In genomic region chr1:136161333-136161921, GRCm38 (mm10) we compare ENCODE assay signal across 27 mouse cellular contexts. TPM values are rescaled to one million over a fixed set of nuclear protein-coding genes. Genes with fewer than 3 reads are reported as not detected.
DNase-seq lines count a peak whose midpoint lies in the region; ATAC-seq and TF ChIP-seq lines count a peak whose summit lies in the region.
"Had no signal": no experiment of that assay in that cellular context is flagged by ENCODE, and none has a peak within 500 bp of the region (broad histone marks: within the 10 kb centered on the region; RNA-seq: fewer than 3 reads in every experiment).

No protein-coding gene starts in this region.

- in situ Hi-C loops in CH12.LX (cut with MboI; ENCODE audit: low pct_ligation_motif_present, low pct_unique_long_range_greater_than_20kb, low sequenced_read_pairs): loop anchor here (5.0 kb wide), 1 partner anchor 34 kb away; no protein-coding TSS in a partner anchor

- no peaks in the 10 kb centered on the region for H3K27me3 ChIP-seq in hindbrain, embryonic 14.5 days (ENCODE audit: control insufficient read depth, insufficient read depth, low read length)
- no peaks in the 10 kb centered on the region for H3K27me3 ChIP-seq in hindbrain, embryonic 13.5 days
- H3K27me3 ChIP-seq in CH12.LX (replicated peaks): no peaks in the 10 kb centered on the region
- H3K27me3 ChIP-seq in embryonic facial prominence, embryonic 10.5 days (replicated peaks; ENCODE audit: low read depth, poor library complexity, severe bottlenecking): no peaks in the 10 kb centered on the region
- H3K27me3 ChIP-seq in intestine, embryonic 16.5 days (replicated peaks; ENCODE audit: control insufficient read depth, insufficient read depth, low read length): no peaks in the 10 kb centered on the region
- H3K27me3 ChIP-seq in forebrain, embryonic 13.5 days: no peaks in the 10 kb centered on the region
- H3K27me3 ChIP-seq: Patski had no signal

- TF ChIP-seq CTCF in CH12.LX (conservative IDR thresholded peaks at IDR 0.05 in 1 of 2, IDR thresholded peaks at IDR 0.05 in 1 of 2; ENCODE audit: low read depth in 2 of 2, low read length in 2 of 2): no peak

- H3K36me3 ChIP-seq in hindbrain, embryonic 14.5 days (replicated peaks; ENCODE audit: control insufficient read depth, insufficient read depth): peaks cover 97% of the 10 kb centered on the region
- peaks cover 97% of the 10 kb centered on the region for H3K36me3 ChIP-seq in hindbrain, embryonic 13.5 days
- peaks cover 75 to 83% of the 10 kb centered on the region in 2 experiments for H3K36me3 ChIP-seq in CH12.LX (replicated peaks in 1 of 2; ENCODE audit: control insufficient read depth in 1 of 2, insufficient read depth in 1 of 2, low read length in 1 of 2)
- H3K36me3 ChIP-seq in embryonic facial prominence, embryonic 10.5 days (replicated peaks): peaks cover 94% of the 10 kb centered on the region
- H3K36me3 ChIP-seq in intestine, embryonic 16.5 days (ENCODE audit: control insufficient read depth, insufficient read depth, low read length): peaks cover 4% of the 10 kb centered on the region; the same call in 1 of the 2 replicates
- H3K36me3 ChIP-seq in forebrain, embryonic 13.5 days (ENCODE audit: poor library complexity, severe bottlenecking): peaks cover 98% of the 10 kb centered on the region

- H3K79me2 ChIP-seq in CH12.LX (replicated peaks; ENCODE audit: control insufficient read depth, extremely low read depth, insufficient read depth, poor library complexity, severe bottlenecking): no peaks in the 10 kb centered on the region; the same call in 1 of the 2 replicates

- 92% methylated on average over 7 of the region's 7 CpGs for WGBS in hindbrain, embryonic 14.5 days
- 95% methylated on average over 7 of the region's 7 CpGs for WGBS in hindbrain, embryonic 13.5 days
- 87% methylated on average over 7 of the region's 7 CpGs for WGBS in embryonic facial prominence, embryonic 10.5 days
- 86% methylated on average over 7 of the region's 7 CpGs for WGBS in intestine, embryonic 16.5 days
- 93% methylated on average over 7 of the region's 7 CpGs for WGBS in forebrain, embryonic 13.5 days

- peak; percentile 6; the same call in 1 of the 2 replicates for ATAC-seq in hindbrain, embryonic 14.5 days (ENCODE audit: low FRiP score)
- no peak for ATAC-seq in hindbrain, embryonic 13.5 days (ENCODE audit: low FRiP score)
- ATAC-seq in CD4-positive, CD25-positive, alpha-beta regulatory T cell, adult 4 months: peak; percentile 27
- no peak for ATAC-seq in intestine, embryonic 16.5 days
- no peak for ATAC-seq in forebrain, embryonic 13.5 days
- ATAC-seq: activated CD4-positive, CD25-positive, alpha-beta regulatory T cell, adult 4 months; Patski had no signal

- H3K9ac ChIP-seq in hindbrain, embryonic 14.5 days: no peak overlapping the region
- no peak overlapping the region for H3K9ac ChIP-seq in hindbrain, embryonic 13.5 days
- peak overlapping the region; percentile 73 for H3K9ac ChIP-seq in CH12.LX (ENCODE audit: insufficient read depth, low read depth)
- no peak overlapping the region for H3K9ac ChIP-seq in intestine, embryonic 16.5 days (ENCODE audit: low read depth, low read length)
- H3K9ac ChIP-seq in forebrain, embryonic 13.5 days: no peak overlapping the region

- dilution Hi-C loops in CH12.LX (cut with MboI; ENCODE audit: extremely low pct_ligation_motif_present, extremely low pct_unique_long_range_greater_than_20kb, low sequenced_read_pairs): no loop called here

- H3K4me2 ChIP-seq in hindbrain, embryonic 14.5 days (replicated peaks): no peak overlapping the region
- H3K4me2 ChIP-seq in hindbrain, embryonic 13.5 days: no peak overlapping the region
- H3K4me2 ChIP-seq in CH12.LX (ENCODE audit: insufficient read depth, low read depth, poor library complexity, severe bottlenecking): peak overlapping the region; percentile 60
- no peak overlapping the region for H3K4me2 ChIP-seq in intestine, embryonic 16.5 days (ENCODE audit: low read depth, low read length)
- no peak overlapping the region for H3K4me2 ChIP-seq in forebrain, embryonic 13.5 days

- H3K27ac ChIP-seq in hindbrain, embryonic 14.5 days: no peak overlapping the region
- no peak overlapping the region for H3K27ac ChIP-seq in hindbrain, embryonic 13.5 days
- H3K27ac ChIP-seq in CH12.LX (ENCODE audit: insufficient read depth, low read depth): peak overlapping the region; percentile 97
- H3K27ac ChIP-seq in embryonic facial prominence, embryonic 10.5 days (replicated peaks): no peak overlapping the region
- no peak overlapping the region for H3K27ac ChIP-seq in intestine, embryonic 16.5 days (ENCODE audit: low read length)
- H3K27ac ChIP-seq in forebrain, embryonic 13.5 days: no peak overlapping the region

- no peak overlapping the region for H3K4me3 ChIP-seq in hindbrain, embryonic 14.5 days (replicated peaks; ENCODE audit: low read length)
- no peak overlapping the region for H3K4me3 ChIP-seq in hindbrain, embryonic 13.5 days
- peak overlapping the region in 2 of 3 experiments; percentile 15 to 27 for H3K4me3 ChIP-seq in CH12.LX (replicated peaks in 1 of 3; ENCODE audit: low read depth in 2 of 3, low read length in 2 of 3, poor library complexity in 1 of 3)
- H3K4me3 ChIP-seq in embryonic facial prominence, embryonic 10.5 days: no peak overlapping the region
- H3K4me3 ChIP-seq in intestine, embryonic 16.5 days (ENCODE audit: low read length): no peak overlapping the region
- no peak overlapping the region for H3K4me3 ChIP-seq in forebrain, embryonic 13.5 days

- no peaks in the 10 kb centered on the region for H3K9me3 ChIP-seq in hindbrain, embryonic 14.5 days (ENCODE audit: control insufficient read depth, low read length)
- no peaks in the 10 kb centered on the region for H3K9me3 ChIP-seq in hindbrain, embryonic 13.5 days
- no peaks in the 10 kb centered on the region for H3K9me3 ChIP-seq in CH12.LX (replicated peaks; ENCODE audit: low read length)
- no peaks in the 10 kb centered on the region for H3K9me3 ChIP-seq in embryonic facial prominence, embryonic 10.5 days
- no peaks in the 10 kb centered on the region for H3K9me3 ChIP-seq in intestine, embryonic 16.5 days (ENCODE audit: control insufficient read depth, low read length)
- H3K9me3 ChIP-seq in forebrain, embryonic 13.5 days (replicated peaks): no peaks in the 10 kb centered on the region
- H3K9me3 ChIP-seq: G1E had no signal

- DNase-seq in hindbrain, embryonic 14.5 days (ENCODE audit: low spot score): no peak
- peak; percentile 22 for DNase-seq in CD4-positive, CD25-positive, alpha-beta regulatory T cell, adult 2 months (ENCODE audit: low read depth, low spot score)
- peak; percentile 97 for DNase-seq in CH12.LX (ENCODE audit: extremely low read depth)
- no peak for DNase-seq in embryonic facial prominence, embryonic 10.5 days (ENCODE audit: low spot score)
- DNase-seq: adrenal gland, adult 2 months; adrenal gland, adult 8-10 months; adrenal gland, postnatal 10 days; adrenal gland, postnatal 14 days; adrenal gland, postnatal 25 days; adrenal gland, postnatal 36 days; B cell, adult 2 months; cerebellum, adult 11 months; cerebellum, adult 11-12 months; cerebellum, adult 18-20 months; cerebellum, adult 2 months; cerebellum, adult 8-10 months had no signal

- TF ChIP-seq RAD21 in CH12.LX (IDR thresholded peaks at IDR 0.05; ENCODE audit: low read depth, low read length): no peak; the same call in 1 of the 2 replicates

- peak; percentile 45; the same call in 1 of the 2 replicates for TF ChIP-seq POLR2A in CH12.LX (IDR thresholded peaks at IDR 0.05; ENCODE audit: low read depth, low read length)

- TF ChIP-seq EP300 in CH12.LX (IDR thresholded peaks at IDR 0.05; ENCODE audit: low read length): peak; percentile 81

- H3K4me1 ChIP-seq in hindbrain, embryonic 14.5 days (replicated peaks; ENCODE audit: control insufficient read depth, insufficient read depth, low read length): no peaks in the 10 kb centered on the region
- H3K4me1 ChIP-seq in hindbrain, embryonic 13.5 days (replicated peaks): no peaks in the 10 kb centered on the region
- peaks cover 41 to 67% of the 10 kb centered on the region in 2 experiments for H3K4me1 ChIP-seq in CH12.LX (ENCODE audit: control insufficient read depth in 1 of 2, insufficient read depth in 2 of 2)
- H3K4me1 ChIP-seq in embryonic facial prominence, embryonic 10.5 days: peaks cover 5% of the 10 kb centered on the region; the same call in 1 of the 2 replicates
- H3K4me1 ChIP-seq in intestine, embryonic 16.5 days (ENCODE audit: control insufficient read depth, insufficient read depth, low read length): no peaks in the 10 kb centered on the region
- H3K4me1 ChIP-seq in forebrain, embryonic 13.5 days: peaks cover 11% of the 10 kb centered on the region; the same call in 1 of the 2 replicates

TF ChIP-seq in CH12.LX, 34 proteins besides CTCF, POLR2A, EP300 and RAD21 (continues in another document):
- TF ChIP-seq MAFK (IDR thresholded peaks at IDR 0.05; ENCODE audit: insufficient replicate concordance, low read length): no peak
- TF ChIP-seq CHD2 (IDR thresholded peaks at IDR 0.05; ENCODE audit: low read length): peak; percentile 71
- TF ChIP-seq HCFC1 (IDR thresholded peaks at IDR 0.05; ENCODE audit: low read depth, low read length): peak; percentile 38; the same call in 1 of the 2 replicates

RNA-seq across cellular contexts. Expression of gene Kif21b, which starts 30.2 kb away (rescaled TPM):
- 49.4 and 51.7 TPM in 2 replicates for polyA plus RNA-seq in hindbrain, embryonic 14.5 days (2014; fragmentation: Nextera tagmentation; extraction: Ambion mirVana)
- polyA plus RNA-seq in hindbrain, embryonic 13.5 days (2015; fragmentation: Nextera tagmentation; extraction: Ambion mirVana): 43.7 and 44.2 TPM in 2 replicates
- 10 to 100 TPM; 34.7 to 38.6 TPM for polyA plus RNA-seq in CD4-positive, CD25-positive, alpha-beta regulatory T cell, adult 4 months (2017; shearing (Covaris generic))
- total RNA-seq in CH12.LX (2012; rRNA removed) (21.1 and 26.2 TPM in 2 replicates), CH12.LX (2014; rRNA removed) (6.0 and 7.3 TPM in 2 replicates)
- polyA plus RNA-seq in CH12.LX (2012; ENCODE audit: insufficient read length, low read depth): 22.6 and 32.4 TPM in 2 replicates
- polyA plus RNA-seq in embryonic facial prominence, embryonic 10.5 days (2016; fragmentation: Nextera tagmentation; extraction: Ambion mirVana): 6.5 and 7.3 TPM in 2 replicates
- polyA plus RNA-seq in intestine, embryonic 16.5 days (2015; fragmentation: Nextera tagmentation; extraction: Ambion mirVana): 4.3 and 4.8 TPM in 2 replicates
- 43.4 and 45.5 TPM in 2 replicates for polyA plus RNA-seq in forebrain, embryonic 13.5 days (2015; fragmentation: Nextera tagmentation; extraction: Ambion mirVana)

RNA-seq across cellular contexts. Expression of gene Mroh3, which starts 51.2 kb away (rescaled TPM):
- not detected in 2 replicates for polyA plus RNA-seq in hindbrain, embryonic 14.5 days (2014; fragmentation: Nextera tagmentation; extraction: Ambion mirVana)
- polyA plus RNA-seq in hindbrain, embryonic 13.5 days (2015; fragmentation: Nextera tagmentation; extraction: Ambion mirVana): not detected in 2 replicates
- not detected for polyA plus RNA-seq in CD4-positive, CD25-positive, alpha-beta regulatory T cell, adult 4 months (2017; shearing (Covaris generic))
- total RNA-seq in CH12.LX (2012; rRNA removed): not detected in 2 replicates
- total RNA-seq in CH12.LX (2014; rRNA removed): not detected in 2 replicates
- polyA plus RNA-seq in CH12.LX (2012; ENCODE audit: insufficient read length, low read depth): not detected in 2 replicates
- 0.42 and 0.58 TPM in 2 replicates for polyA plus RNA-seq in embryonic facial prominence, embryonic 10.5 days (2016; fragmentation: Nextera tagmentation; extraction: Ambion mirVana)
- polyA plus RNA-seq in intestine, embryonic 16.5 days (2015; fragmentation: Nextera tagmentation; extraction: Ambion mirVana): 0.28 and 0.56 TPM in 2 replicates
- 0.20 TPM in 1 of 2 replicates, not detected in the other for polyA plus RNA-seq in forebrain, embryonic 13.5 days (2015; fragmentation: Nextera tagmentation; extraction: Ambion mirVana)
- total RNA-seq: adrenal gland, adult 18-20 months; adrenal gland, adult 2 months; adrenal gland, adult 8-10 months; adrenal gland, postnatal 10 days; adrenal gland, postnatal 14 days; adrenal gland, postnatal 25 days; adrenal gland, postnatal 36 days; adrenal gland, postnatal 4 days; MEL had no signal
- polyA plus RNA-seq: activated CD4-positive, CD25-positive, alpha-beta regulatory T cell, adult 4 months; adrenal gland, adult 2 months; C2C12; G1E had no signal

Comparison
In these comparisons a context has a peak if more than half of its experiments do, and no peak if none do; other contexts are left out.
1. ATAC-seq: peak in hindbrain, embryonic 14.5 days (single experiment) and CD4-positive, CD25-positive, alpha-beta regulatory T cell, adult 4 months (single experiment); none in hindbrain, embryonic 13.5 days (single experiment), intestine, embryonic 16.5 days (single experiment) and forebrain, embryonic 13.5 days (single experiment).
2. DNase-seq: peak in CD4-positive, CD25-positive, alpha-beta regulatory T cell, adult 2 months (single experiment) and CH12.LX (single experiment); none in hindbrain, embryonic 14.5 days (single experiment) and embryonic facial prominence, embryonic 10.5 days (single experiment).
3. H3K4me3 ChIP-seq: peak in CH12.LX (2 of 3); none in hindbrain, embryonic 14.5 days (single experiment), hindbrain, embryonic 13.5 days (single experiment), embryonic facial prominence, embryonic 10.5 days (single experiment), intestine, embryonic 16.5 days (single experiment) and forebrain, embryonic 13.5 days (single experiment).